Mouse (Mus musculus): ENCODE results near the gene Lpcat2. TPM values are rescaled to one million over a fixed set of nuclear protein-coding genes. Genes with fewer than 3 reads are reported as not detected.

Lpcat2 gene
- total RNA-seq (2021), result 1 to 10 TPM; 9.2 to 9.6 TPM

DNA sequence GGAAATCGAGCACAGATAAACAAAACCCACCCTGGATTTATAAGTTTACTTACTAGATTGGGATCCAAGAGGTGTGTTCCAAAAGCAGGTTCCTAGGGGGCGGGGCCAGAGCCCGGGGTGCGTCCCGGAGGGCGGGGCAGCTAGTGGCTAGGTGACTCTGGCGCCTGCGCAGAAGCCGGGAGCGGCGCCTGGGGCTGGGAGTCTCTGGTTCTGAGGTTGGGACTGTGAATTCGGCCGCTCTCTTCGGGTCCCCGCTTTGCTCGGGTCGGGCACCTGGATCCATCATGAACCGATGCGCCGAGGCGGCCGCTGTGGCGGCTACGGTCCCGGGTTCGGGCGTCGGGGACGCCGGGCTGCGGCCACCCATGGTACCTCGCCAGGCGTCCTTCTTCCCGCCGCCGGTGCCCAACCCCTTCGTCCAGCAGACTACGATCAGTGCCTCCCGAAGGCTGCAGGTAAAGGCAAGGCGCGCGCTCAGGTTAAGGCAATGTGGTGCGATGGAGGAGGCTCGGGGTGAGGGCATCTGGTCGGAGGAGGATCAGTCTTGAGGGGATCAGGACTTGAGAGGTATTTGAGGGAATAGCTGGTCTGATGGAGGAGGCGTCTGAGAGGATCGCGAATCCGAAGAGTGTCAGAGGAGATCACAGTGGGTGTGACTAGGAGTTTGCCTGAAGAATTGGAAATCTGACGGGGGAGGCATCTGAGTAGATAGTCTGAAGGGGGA is at the start of gene Lpcat2:
Lpcat2 (plus strand) TSS at position 169 of the 724 bp plus-strand sequence.
- DNase-seq (ENCODE audit: low spot score in 2 of 2), result peak; percentile 75 to 83
- intact Hi-C loops (cut with DNase I), result no loop called here

DNA sequence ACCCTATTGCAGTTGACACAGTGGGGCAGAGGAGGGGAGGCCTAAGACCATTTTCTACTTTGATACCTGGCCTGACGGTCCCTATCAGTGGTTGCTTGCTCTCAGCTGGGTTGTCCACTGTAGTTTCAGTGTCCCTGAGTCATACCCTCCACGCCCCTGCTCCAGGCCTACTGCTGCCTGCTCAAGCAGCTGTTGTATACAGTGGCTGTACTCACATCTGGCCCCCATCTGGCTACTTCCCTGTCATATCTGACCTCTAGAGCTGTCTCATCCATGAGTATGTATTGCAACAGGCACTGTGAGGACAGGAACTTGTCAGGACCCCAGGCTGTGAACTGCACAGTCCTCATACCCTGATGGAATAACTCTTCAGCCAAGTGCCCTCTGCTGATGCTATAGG is 42.4 kb upstream of the Lpcat2 start:
- no peak for DNase-seq (ENCODE audit: low spot score in 2 of 2)
- intact Hi-C loops (cut with DNase I), result no loop called here

DNA sequence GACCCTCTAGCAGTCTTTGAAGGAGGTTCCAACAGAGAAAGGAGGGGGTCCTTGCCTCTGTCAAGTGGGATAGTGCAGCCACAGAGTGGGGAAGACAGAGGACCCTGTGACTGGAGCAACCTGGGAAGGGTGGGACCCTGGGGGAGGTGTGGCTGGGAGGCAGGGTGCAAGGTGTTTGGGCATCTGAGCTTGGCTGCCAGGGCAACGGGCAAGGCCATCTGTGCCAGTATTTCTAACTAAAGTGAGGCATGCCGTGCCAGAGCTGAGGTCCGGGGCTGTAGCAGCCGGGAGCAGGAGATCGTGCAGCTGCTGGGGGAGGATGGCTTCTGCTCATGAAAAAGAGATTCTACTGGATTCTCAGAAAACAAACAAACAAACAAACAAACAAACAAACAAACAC is 39.5 kb upstream of the Lpcat2 start:
- DNase-seq (ENCODE audit: low spot score in 2 of 2), result no peak
- intact Hi-C loops (cut with DNase I), result no loop called here

DNA sequence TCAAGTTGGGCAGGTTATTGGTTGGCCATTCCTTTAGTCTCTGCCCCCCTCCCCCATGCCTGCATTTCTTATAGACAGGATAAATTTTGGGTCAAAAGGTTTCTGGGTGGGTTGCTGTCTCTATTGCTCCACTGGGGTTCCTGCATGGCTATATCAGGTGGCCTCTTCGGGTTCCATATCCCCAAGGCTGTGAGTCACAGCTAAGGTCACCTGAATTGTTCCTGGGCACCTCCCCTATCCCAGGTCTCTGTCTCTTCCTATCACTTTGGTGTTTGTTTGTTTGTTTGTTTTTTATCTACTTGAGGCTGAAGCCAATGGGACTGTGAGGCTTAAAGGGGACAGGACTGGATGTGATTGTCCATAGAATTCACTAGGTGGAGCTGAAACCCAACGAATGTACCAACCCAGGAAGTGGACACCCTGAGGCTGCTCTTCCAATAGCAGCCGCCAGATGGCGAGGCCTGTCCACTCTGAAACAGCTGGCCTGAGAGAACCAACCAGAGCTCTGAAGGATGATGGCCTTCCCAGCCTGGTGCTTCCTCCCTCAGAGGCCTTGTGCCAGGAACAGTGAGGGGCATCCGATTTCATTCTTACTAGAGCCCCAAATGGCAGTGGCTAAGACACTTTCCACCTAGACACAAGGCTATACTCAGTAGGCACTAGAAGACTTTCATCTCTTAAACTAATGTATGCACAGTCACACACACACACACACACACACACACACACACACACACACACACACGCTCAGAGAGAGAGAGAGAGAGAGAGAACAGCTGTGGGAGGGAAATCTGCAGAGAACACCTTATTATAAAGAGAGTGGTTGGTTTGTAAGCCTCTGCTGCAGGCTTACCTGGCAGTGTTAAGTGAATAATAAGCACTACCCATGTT is 37.0 kb upstream of the Lpcat2 start:
- peak; percentile 87 to 89 for DNase-seq (ENCODE audit: low spot score in 2 of 2)
- intact Hi-C loops (cut with DNase I), result loop anchor here (1.0 kb wide), 2 partner anchors 66 to 179 kb away; no protein-coding TSS in a partner anchor

DNA sequence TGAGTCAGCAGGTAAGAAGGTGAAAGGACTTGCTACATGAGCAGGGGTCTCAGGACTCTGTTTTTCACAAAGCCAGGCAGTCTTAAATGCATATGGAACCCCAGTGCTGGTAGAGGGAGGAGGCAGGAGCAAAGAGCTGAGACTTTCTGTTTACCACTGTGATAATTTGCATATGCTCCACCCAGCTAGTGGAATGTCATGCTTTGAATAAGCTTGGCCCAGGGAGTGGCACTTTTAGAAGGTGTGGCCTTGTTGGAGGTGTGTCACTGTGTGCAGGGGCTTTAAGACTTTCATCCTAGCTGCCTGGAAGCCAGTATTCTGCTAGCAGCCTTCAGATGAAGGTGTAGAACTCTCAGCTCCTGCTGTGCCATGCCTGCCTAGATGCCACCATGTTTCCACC is 34.0 kb upstream of the Lpcat2 start:
- no peak for DNase-seq (ENCODE audit: low spot score in 2 of 2)
- intact Hi-C loops (cut with DNase I), result no loop called here

DNA sequence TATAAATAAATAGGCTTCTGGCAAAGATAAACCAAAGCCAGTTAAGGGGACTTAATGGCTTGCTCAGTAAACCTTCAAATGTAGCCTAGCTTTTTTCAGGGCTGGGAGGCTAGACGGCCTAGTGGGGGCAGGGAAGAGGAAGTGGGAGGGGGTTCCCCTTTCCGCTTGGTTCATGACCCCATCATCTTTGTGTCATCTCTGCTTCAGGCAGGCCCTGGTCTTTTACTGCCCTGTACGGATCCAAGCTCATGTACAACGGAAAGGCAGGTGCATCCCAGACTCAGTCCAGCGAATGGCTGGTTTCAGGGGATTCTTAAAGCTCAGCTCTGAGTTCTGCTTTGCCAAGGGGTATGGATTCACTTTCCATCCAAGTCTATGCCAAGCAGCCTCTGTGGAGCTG is 32.8 kb upstream of the Lpcat2 start:
- DNase-seq (ENCODE audit: low spot score in 2 of 2), result no peak
- intact Hi-C loops (cut with DNase I), result no loop called here

DNA sequence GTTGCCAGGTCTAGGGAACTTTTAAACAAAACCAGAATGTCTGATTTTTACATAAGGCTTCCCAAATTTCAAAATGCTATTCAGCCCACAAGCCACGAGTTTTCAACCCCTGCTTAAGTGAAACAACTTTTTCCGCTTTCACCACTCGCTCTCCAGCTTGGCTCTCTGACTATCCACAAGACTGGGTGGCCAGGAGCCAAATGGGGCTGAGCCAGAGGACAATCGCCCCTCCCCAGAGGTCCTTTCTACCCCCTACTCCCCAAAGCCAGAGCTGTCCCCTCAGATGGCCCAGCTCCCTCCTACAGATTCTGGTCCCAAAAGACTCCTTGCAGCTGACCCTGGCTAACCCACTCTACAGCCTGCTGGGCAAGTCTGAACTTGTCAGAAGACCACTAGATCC is 29.1 kb upstream of the Lpcat2 start:
- DNase-seq (ENCODE audit: low spot score in 2 of 2), result no peak
- intact Hi-C loops (cut with DNase I), result no loop called here

DNA sequence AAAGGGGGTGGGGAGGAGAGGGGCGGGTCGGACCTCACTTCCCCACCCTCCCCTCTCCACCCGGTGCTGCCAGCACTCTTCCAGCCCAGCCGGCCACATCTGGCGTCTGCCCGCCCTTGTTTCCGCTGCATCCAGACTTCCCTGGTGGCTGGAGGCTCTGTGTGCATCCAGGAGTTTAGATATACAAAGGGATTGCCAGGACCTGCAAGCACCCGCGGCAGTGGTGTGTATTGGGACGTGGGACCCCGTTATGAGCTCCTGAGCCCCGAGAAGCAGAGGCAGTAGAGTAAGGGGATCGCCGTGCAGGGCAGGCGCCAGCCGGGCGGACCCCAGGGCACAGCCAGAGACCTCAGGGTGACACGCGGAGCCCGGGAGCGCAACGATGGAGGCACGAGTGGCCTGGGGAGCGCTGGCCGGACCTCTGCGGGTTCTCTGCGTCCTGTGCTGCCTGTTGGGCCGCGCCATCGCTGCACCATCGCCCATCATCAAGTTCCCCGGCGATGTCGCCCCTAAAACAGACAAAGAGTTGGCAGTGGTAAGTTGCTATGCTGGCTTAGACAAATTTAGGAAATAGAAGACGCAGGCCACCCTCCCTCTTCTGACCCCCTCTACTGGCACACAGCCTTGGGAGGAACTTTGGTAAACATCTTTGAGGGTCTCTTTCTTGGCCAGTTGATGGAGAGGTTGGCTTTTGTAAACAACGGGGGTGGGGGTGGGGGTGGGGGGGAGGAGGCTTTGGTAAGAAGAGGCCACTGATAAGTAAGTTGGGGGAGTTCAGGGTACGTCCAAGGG is 27.7 kb upstream of the Lpcat2 start, which contains the start of gene Mmp2:
Mmp2 (plus strand) TSS at position 49 of the 792 bp plus-strand sequence.
- intact Hi-C loops (cut with DNase I), result no loop called here
- DNase-seq (ENCODE audit: low spot score in 2 of 2), result no peak

DNA sequence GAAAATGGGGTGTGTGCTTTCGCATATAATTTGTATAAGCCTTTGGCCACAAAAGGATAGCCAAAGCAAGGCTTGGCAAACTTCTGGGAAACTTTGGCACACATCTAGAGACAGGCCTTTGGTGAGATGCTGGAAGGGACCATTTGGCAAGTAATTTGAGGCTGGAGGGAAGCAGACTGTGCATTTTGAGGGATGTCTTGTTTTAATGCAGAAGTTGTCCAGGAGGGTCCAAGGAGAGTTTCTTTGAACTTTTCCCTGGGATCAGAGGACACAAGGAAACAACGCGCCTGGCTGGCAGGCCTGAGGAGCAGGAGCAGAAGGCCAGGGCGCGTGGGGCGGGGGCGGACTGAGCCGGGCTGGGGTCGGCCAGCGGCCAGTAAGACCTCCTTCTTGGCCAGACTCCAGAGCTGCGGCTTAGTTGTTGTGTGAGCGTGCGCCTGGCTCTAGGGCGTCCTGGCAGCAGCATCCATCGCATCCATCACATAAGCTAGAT is 26.8 kb upstream of the Lpcat2 start:
- peak in 1 of 2 experiments; percentile 6 for DNase-seq (ENCODE audit: low spot score in 2 of 2)
- intact Hi-C loops (cut with DNase I), result no loop called here

DNA sequence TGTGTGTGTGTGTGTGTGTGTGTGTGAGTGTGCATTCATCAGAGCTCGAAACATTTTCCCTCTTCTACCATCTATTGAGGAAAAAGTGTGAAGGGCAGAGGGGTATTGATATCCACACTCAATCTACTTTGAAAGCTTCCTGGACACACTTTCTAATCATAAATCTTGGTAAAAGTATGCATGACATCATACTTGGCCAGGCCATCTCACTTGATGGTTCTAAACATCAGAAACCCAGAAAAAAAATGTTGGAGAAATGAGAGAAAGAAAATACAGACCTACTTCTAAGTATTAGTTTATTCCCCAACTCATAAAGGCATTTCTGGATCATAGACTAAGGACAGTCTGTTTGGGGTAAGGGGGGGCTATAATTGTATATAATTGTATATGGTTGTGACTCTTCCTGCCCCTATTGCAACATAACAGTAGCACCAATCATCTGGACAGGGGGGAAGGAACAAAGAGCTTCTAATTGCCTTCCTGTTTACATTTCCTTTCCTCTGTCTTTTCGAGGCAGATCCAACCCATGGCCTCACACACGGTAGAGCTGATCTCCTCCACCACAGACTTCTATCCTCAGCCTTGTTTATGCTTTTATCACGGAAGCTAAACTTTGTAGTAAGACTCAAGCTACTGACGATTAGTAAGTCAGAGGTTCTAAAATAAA is 20.9 kb upstream of the Lpcat2 start:
- intact Hi-C loops (cut with DNase I), result no loop called here
- DNase-seq (ENCODE audit: low spot score in 2 of 2), result no peak

DNA sequence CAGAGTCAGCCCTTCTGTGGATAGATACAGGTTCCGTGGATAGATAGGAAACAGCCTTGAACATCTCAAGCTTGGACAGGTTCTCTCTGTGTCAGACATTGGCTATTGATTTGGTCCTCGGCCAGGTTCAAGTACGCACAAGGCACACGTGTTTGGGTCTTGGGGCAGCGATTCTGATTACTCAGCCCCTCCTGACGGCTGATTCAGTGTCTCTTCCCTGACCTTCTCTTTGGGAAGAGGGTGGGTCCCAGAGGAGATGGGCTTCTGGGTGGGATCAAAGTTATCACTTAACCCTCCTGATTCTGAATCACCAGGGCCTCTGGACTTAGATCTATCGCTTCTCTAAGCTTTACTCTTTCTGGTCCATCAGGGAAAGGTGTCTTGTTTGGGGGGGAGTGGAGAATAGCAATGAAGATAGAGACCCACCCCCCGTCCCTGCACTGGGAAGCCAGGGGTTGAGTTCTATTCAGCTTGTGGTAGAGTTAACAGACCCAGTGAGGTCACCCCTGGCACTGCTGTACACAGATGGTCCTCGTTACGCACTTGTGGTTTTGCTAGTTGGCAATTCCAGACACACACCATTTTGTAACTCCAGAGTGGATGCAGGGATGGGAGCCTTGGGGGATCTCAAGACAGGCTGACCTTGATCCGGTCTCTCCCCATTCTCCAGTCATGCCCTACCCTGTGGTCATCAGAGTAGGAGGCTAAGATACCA is 20.2 kb upstream of the Lpcat2 start:
- intact Hi-C loops (cut with DNase I), result no loop called here
- DNase-seq (ENCODE audit: low spot score in 2 of 2), result no peak

DNA sequence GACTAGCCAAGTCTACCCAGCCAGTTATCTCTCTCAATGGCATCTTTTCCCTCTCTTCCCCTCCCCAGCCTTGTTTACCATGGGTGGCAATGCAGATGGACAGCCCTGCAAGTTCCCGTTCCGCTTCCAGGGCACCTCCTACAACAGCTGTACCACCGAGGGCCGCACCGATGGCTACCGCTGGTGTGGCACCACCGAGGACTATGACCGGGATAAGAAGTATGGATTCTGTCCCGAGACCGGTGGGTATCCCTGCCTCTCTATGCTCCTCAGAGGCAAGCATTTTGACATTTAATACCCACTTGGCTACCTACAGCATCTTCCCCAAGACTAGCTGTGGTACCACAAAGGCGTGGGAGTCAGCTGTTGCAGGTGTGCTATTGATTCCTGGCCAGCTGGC is 19.2 kb upstream of the Lpcat2 start:
- intact Hi-C loops (cut with DNase I), result no loop called here
- no peak for DNase-seq (ENCODE audit: low spot score in 2 of 2)

DNA sequence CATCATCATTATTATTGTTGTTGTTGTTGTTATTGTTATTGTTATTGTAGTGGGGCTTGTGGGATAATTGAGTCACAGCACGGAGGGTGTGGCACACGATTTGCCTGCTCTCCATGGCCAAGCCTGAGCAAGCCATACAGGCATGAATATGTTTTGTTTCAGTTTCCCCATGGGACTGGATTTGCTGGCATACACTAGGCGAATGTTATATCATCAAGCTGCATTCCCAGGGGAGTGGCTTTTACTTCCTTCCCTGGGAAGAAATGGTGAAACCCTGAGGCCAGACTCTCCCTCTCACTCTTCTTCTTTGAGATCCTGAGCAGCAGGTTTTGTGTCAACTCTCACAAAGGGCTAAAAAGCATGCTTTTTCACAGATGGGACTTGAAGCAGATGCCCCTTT is 16.5 kb upstream of the Lpcat2 start:
- intact Hi-C loops (cut with DNase I), result no loop called here
- DNase-seq (ENCODE audit: low spot score in 2 of 2), result no peak

DNA sequence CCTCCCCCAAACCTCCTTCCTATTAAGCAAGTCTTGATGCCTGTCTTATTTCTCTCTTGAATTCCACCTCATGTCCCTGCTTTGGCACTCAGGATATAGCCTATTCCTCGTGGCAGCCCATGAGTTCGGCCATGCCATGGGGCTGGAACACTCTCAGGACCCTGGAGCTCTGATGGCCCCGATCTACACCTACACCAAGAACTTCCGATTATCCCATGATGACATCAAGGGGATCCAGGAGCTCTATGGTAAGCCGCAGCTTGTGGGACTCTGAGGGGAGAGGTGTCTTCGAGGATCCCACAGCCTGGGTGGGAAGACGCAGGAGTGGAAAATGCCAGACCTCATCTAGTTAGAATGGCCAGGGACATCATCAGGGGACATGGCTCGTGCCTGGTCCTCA is 16.0 kb upstream of the Lpcat2 start:
- intact Hi-C loops (cut with DNase I), result no loop called here
- DNase-seq (ENCODE audit: low spot score in 2 of 2), result no peak

DNA sequence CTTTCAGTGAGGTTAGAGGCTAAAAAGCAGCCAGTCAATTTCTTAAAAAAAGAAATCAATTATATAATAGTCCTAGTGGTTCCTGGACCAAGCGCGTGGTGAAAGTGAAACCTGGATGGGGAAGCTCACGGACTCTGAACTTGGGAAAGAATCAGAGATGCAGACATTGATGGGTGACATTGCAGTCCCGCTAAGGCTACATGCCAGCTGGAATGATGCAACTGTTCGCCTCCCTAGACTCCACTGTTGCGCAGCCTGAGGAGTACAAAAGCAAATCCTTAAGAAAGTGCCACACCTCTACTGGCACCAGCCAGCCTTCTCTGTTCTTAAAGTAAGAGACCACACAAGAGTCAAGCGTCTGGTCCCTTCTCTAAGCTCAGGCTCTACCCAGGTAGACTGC is 15.3 kb upstream of the Lpcat2 start:
- intact Hi-C loops (cut with DNase I), result no loop called here
- no peak for DNase-seq (ENCODE audit: low spot score in 2 of 2)

DNA sequence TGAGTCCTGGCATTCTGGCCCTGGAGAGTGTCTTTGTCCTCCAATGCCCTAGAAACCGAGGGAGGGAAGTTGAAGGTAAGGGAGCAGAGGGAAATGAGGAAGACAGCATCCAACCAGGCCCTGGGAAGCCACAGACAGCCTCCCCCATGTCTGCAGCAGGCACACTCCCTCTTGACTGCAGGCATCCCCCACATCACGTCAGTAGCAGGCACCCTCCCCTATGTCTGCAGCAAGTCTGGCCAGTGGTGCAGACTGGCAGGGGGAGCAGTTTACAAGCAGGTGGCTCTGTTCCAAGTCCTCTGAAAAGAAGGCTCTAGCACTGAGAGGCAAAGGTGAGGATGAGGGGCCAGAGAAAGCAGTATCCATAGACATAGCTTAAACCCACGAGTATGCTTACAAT is 8.5 kb upstream of the Lpcat2 start:
- intact Hi-C loops (cut with DNase I), result no loop called here
- peak in 1 of 2 experiments; percentile 12 for DNase-seq (ENCODE audit: low spot score in 2 of 2)

DNA sequence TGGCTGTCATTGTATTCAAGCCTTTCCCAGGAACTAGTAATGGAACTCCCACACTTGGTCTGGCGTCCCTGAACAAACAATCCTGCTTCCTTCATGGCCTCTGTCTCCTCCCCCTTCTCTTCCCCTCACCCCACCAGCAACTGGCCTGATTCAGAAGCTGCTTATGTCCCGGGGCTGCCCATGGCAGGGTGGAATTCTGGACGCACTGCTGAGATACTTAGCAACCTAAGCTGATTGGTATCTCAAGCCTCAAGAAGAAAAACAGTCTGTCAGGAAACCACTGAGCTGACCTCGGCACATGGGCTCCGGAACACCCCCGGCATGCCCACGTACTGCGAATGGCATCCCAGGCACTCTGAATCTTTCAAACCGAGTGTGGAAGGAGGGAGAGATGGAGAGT is 7.8 kb upstream of the Lpcat2 start:
- intact Hi-C loops (cut with DNase I), result no loop called here
- no peak for DNase-seq (ENCODE audit: low spot score in 2 of 2)

DNA sequence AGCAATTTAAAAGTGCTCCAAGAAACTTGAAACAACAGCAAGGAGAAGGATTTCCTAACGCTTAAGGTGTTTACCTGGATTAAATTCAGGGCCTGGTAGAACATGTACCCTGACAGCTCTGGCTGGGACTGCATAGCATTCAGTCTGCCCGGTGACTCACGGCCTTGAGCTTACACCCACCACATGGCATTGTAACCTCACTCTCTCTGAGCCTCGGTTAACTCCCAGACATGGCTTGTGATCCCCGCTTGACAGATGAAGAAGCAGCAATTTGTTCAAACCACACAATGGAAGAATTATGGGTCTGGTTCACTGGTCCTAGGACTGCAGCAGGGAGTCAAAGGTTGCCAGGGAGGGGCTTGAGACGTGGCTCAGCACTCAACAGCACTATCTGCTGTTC is 5.9 kb upstream of the Lpcat2 start:
- no peak for DNase-seq (ENCODE audit: low spot score in 2 of 2)
- intact Hi-C loops (cut with DNase I), result no loop called here

DNA sequence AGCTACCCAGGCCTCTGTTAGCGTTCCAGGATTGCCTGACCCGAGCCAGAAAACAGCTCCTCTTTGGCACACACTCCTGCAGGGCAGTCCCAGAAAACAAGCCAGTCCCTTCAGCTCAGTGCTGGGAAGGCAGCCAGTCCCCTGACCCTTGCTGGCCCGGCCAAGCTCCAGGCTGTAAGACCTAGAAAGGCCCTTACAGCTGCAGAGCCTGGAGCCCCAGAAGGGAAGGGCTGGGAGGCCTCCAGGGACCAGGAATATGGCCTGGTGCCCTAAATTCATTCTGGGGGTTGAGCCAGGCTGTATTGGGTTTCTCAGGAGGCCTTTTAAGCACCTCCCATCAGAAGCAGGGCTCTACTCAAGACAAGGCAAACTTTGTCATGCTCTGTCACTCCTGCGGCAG is 4.9 kb upstream of the Lpcat2 start:
- DNase-seq (ENCODE audit: low spot score in 2 of 2), result peak; percentile 64 to 69
- intact Hi-C loops (cut with DNase I), result no loop called here

Measured in left cerebral cortex, postnatal 36 days (tissue).